Mouse (Mus musculus): ENCODE measurements around the gene Mad2l1bp.

Gene Mad2l1bp

GRCm38 (mm10) chr17:46110402-46111289 is 42.7 kb downstream of the Mad2l1bp start, which contains the start of gene Mrps18a:
Gene Mrps18a (plus strand): TSS chr17:46110986.
- in situ Hi-C loops (cut with MboI): no loop called here

- in situ Hi-C loops (cut with MboI): no loop called here
Measured at GRCm38 (mm10) chr17:46108286-46108685, 45.1 kb downstream of the Mad2l1bp start.

GRCm38 (mm10) chr17:46104487-46104886 is 48.9 kb downstream of the Mad2l1bp start:
- in situ Hi-C loops (cut with MboI): no loop called here

GRCm38 (mm10) chr17:46102608-46103159 is 50.7 kb downstream of the Mad2l1bp start:
- in situ Hi-C loops (cut with MboI): no loop called here

GRCm38 (mm10) chr17:46101906-46102305 is 51.4 kb downstream of the Mad2l1bp start:
- in situ Hi-C loops (cut with MboI): no loop called here

GRCm38 (mm10) chr17:46098525-46098924 is 54.8 kb downstream of the Mad2l1bp start:
- in situ Hi-C loops (cut with MboI): no loop called here

All from mature B cell (primary cell).